Mouse (Mus musculus) heart, adult 2 months (tissue): Measurements from ENCODE around the gene Lrrc75a. TPM values are rescaled to one million over a fixed set of nuclear protein-coding genes. Genes with fewer than 3 reads are reported as not detected.

Experiments
- DNase-seq, 2 experiments: peaks; one replicate each; pipeline ENCODE4 v3.0.0; 2021
- H3K27ac ChIP-seq: fragments of 200-600 bp; 2 replicates; pipeline ENCODE4 v1.8.1; 2022
- H3K27me3 ChIP-seq: fragments of 200-500 bp; 2 replicates; pipeline ENCODE4 v1.6.1; 2012; ENCODE audit warnings: mild to moderate bottlenecking, low read length, inconsistent platforms, mixed read lengths; ENCODE audit not compliant: control insufficient read depth, insufficient read depth
- H3K36me3 ChIP-seq: fragments of 200-500 bp; 2 replicates; pipeline ENCODE4 v1.6.1; 2012; ENCODE audit warnings: low read length, inconsistent platforms; ENCODE audit not compliant: control insufficient read depth, insufficient read depth
- H3K4me1 ChIP-seq: fragments of 200-500 bp; 2 replicates; pipeline ENCODE4 v1.6.1; 2011; ENCODE audit warnings: low read length; ENCODE audit not compliant: control insufficient read depth, insufficient read depth
- H3K4me3 ChIP-seq: fragments of 200-600 bp; 2 replicates; pipeline ENCODE4 v1.8.1; 2022
- H3K79me2 ChIP-seq: fragments of 200-500 bp; replicated peaks from 2 replicates; pipeline ENCODE4 v1.6.1; 2012; ENCODE audit warnings: mild to moderate bottlenecking, inconsistent platforms, low read length, moderate library complexity, mixed read lengths; ENCODE audit not compliant: control insufficient read depth, insufficient read depth
- H3K9ac ChIP-seq: fragments of 200-500 bp; 2 replicates; pipeline ENCODE4 v1.6.1; 2012; ENCODE audit warnings: low read depth, mild to moderate bottlenecking, control low read depth, inconsistent platforms, low read length, mixed read lengths
- CTCF ChIP-seq: fragments of 200-600 bp; IDR thresholded peaks from 2 replicates; pipeline ENCODE4 v1.8.1; 2022; ENCODE audit warnings: antibody characterized with exemption, mild to moderate bottlenecking, moderate library complexity
- EP300 ChIP-seq: fragments of 200-500 bp; IDR thresholded peaks from 2 replicates; pipeline ENCODE4 v1.6.1; 2011; ENCODE audit warnings: low read depth, low read length, control low read depth; ENCODE audit not compliant: insufficient read depth
- POLR2A ChIP-seq: fragments of 200-500 bp; IDR thresholded peaks from 2 replicates; pipeline ENCODE4 v1.6.1; 2011; ENCODE audit warnings: mild to moderate bottlenecking, low read depth, low read length, control low read depth; ENCODE audit not compliant: insufficient read depth
- WGBS: fragments of 180-500 bp; shearing (Covaris S2); methylation state at CpG from one replicate; pipeline ENCODE4 v1.1.7; 2018; 5-methylcytosine and 5-hydroxymethylcytosine counted together
- intact Hi-C: fragments of 180-260 bp; cut with DNase I; formaldehyde crosslinking; loops from one replicate; pipeline ENCODE4 v1.15.1; 2025
- polyA plus RNA-seq: library from polyadenylated mRNA; depleted of rRNA; stranded (reverse); fragments of >200 nt; gene quantifications from 2 replicates; pipeline ENCODE4 v1.2.3, GENCODE M21; 2012
- total RNA-seq, 2 experiments: library from RNA; stranded (reverse); gene quantifications; 2 replicates each; pipeline ENCODE4 v1.2.3; 2021

Lrrc75a gene
- total and polyA plus RNA-seq, 3 experiments: 3.3 to 6.2 (median 4.2) TPM

DNA sequence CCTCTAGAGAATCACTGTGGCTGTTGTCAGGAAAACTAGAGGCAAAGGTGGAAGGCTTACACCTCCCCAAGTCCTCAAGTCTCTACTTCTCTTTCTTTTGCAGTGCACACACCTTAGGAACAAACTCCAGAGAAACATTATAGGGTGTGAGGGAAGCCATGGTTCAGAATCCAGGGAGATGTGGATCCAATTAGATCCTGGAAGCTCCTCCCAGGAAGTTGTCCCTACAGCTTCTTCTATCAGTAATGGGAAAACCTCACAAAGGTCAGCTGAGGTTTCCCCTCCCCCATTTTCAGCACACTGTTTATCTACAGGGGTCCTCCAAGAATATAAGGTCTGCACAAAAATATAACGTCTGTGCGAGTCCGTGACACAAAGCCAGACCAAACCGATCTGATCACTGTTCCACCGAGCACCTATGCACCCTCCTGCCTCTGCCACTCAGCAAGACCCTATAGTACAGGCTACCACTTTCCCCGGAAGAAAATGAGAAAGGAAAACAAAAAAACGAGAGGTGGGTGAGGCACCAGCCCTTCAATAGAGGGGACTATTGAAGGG lies 1.3 kb downstream of the Lrrc75a start:
- Histone ChIP-seq H3K4me1 (peaks cover 39% of the 10 kb centered on the region), H3K27me3 (no peaks in the 10 kb centered on the region), H3K27ac (peak overlapping the region; percentile 69), H3K4me3 (peak overlapping the region; percentile 53), H3K79me2 (no peaks in the 10 kb centered on the region), H3K36me3 (no peaks in the 10 kb centered on the region; the same call in 1 of the 2 replicates), H3K9ac (no peak overlapping the region; the same call in 1 of the 2 replicates)
- intact Hi-C loops: loop anchor here (5.0 kb wide), 1 partner anchor 95 kb away; the partner anchor contains the start of gene Ubb
- 27% methylated on average over 7 of the region's 7 CpGs for WGBS
- TF ChIP-seq CTCF (no peak), EP300 (no peak), POLR2A (no peak)
- DNase-seq: no peak

DNA sequence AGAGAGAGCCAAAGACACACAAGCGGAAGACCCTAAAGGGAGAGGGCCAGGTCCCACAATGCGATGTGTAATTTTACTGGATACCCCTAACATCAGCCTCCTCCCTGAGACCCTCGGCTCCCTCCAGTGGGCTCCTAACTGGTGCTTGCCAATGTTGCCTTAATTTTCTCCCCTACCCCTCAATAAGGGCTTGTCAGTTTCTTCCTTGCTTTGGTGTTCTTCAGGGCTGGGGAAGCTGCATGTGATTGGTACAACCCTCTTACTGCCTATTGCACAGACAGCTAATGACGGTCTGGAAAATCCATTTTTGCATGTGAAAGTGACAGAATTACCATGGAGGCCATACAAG lies 1.9 kb downstream of the Lrrc75a start:
- Histone ChIP-seq H3K9ac (peak overlapping the region; percentile 38; the same call in 1 of the 2 replicates), H3K36me3 (no peaks in the 10 kb centered on the region; the same call in 1 of the 2 replicates), H3K27ac (peak overlapping the region; percentile 69), H3K4me3 (no peak overlapping the region), H3K27me3 (no peaks in the 10 kb centered on the region), H3K4me1 (peaks cover 39% of the 10 kb centered on the region), H3K79me2 (no peaks in the 10 kb centered on the region)
- intact Hi-C loops: loop anchor here (5.0 kb wide), 1 partner anchor 94 kb away; the partner anchor contains the start of gene Ubb
- TF ChIP-seq POLR2A: no peak
- no peak for TF ChIP-seq EP300
- TF ChIP-seq CTCF: no peak
- no peak for DNase-seq
- WGBS: 22% methylated on average over 4 of the region's 4 CpGs

DNA sequence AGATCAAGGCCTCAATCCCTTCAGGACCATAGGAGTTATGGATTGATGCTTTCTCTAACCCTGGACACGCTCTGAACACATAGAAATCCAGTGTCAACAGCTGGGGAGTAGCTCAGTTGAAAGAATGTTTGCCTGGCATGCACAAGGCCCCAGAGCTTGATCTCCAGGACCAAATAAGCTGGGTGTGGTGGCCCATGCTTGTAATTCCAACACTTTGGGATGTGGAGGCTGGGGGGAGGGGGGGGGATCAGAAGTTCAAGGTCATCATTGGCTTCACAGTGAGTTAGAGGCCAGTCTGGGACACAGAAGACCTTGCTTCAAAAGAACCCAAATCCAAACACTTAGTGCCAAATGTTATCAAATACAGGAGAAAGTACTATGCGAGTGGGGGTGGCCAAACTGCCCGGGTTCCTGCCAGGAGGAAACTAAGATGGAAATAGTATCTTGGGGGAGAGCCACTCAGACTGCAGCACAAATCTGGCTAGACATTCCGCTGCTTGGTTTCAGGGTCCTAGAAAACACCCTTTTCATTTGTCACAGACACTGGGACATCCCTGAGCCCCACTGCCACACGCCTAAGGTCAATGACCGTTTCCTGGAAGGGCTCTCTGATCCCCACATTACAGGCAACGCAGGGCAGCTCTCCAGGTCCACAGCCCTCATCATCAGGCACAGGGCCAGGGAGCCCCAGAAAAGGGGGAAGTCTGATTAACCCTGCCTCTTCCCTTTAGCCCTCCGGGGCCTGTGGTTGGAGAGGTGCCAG lies 2.4 kb downstream of the Lrrc75a start:
- WGBS: 11% methylated on average over 8 of the region's 8 CpGs
- Histone ChIP-seq H3K79me2 (no peaks in the 10 kb centered on the region), H3K4me3 (no peak overlapping the region), H3K27ac (peak overlapping the region; percentile 69), H3K36me3 (no peaks in the 10 kb centered on the region; the same call in 1 of the 2 replicates), H3K4me1 (peaks cover 38% of the 10 kb centered on the region), H3K9ac (peak overlapping the region; percentile 38), H3K27me3 (no peaks in the 10 kb centered on the region)
- intact Hi-C loops: loop anchor here (5.0 kb wide), 1 partner anchor 94 kb away; the partner anchor contains the start of gene Ubb
- no peak for TF ChIP-seq CTCF
- TF ChIP-seq EP300: no peak
- peak; percentile 64 to 67 for DNase-seq

DNA sequence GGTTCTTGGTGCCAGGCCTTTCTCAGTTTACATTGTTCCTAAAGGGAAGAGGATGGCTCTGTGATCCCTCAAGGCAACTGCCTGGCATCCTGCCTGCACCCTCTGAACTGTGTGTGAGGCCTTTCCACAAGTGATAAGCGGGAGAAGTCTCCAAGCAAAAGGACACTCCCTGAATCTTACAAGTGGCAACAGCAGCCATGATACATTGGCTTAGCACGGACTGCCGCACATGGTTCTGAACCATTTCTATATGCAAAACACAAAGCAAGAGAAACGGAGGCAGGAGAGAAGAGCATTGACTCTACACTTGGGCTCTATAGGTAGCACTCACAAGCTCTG lies 3.0 kb downstream of the Lrrc75a start:
- H3K27me3 ChIP-seq: no peaks in the 10 kb centered on the region
- TF ChIP-seq CTCF (no peak), POLR2A (no peak), EP300 (no peak)
- no peak overlapping the region for H3K9ac ChIP-seq
- peak overlapping the region; percentile 69 for H3K27ac ChIP-seq
- 76% methylated on average over 4 of the region's 4 CpGs for WGBS
- no peaks in the 10 kb centered on the region; the same call in 1 of the 2 replicates for H3K36me3 ChIP-seq
- peaks cover 38% of the 10 kb centered on the region for H3K4me1 ChIP-seq
- intact Hi-C loops: loop anchor here (5.0 kb wide), 1 partner anchor 93 kb away; the partner anchor contains the start of gene Ubb
- H3K79me2 ChIP-seq: no peaks in the 10 kb centered on the region
- H3K4me3 ChIP-seq: no peak overlapping the region
- DNase-seq: no peak

DNA sequence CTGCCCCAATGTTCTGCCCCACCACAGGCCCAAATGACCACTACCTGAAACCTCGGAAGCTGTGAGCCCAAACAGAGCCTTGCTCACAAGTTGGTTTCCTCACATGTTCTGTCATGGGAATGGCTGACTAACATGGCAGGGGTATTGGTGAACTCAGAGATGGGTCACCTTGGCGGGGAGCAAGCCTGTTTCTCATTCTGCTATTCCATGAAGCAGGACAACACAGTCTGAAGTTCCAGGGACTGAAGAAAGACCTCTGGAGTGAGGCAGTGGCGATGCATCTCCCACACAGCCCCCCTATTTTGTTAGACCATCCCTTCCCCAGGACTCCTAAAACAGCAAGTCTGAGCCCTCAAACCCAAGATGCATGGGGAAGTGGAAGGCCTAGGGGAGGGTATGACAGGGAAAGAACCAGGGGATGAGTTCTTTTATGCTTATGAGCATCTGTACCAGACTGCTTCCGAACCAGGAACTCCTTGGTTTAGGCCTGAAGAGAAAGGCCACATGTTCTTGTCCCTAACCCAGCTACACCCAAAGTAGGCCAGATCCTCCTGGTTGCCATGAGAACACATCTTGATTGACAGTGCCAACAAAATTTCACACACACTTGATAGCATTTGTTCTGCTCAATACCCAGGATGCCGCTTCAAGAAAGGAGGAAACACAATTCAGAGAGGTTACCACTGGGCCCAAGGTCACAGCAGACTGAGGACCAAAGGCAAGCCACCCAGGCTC lies 3.6 kb downstream of the Lrrc75a start:
- H3K27ac ChIP-seq: no peak overlapping the region
- H3K9ac ChIP-seq: no peak overlapping the region
- intact Hi-C loops: loop anchor here (5.0 kb wide), 1 partner anchor 92 kb away; the partner anchor contains the start of gene Ubb
- H3K27me3 ChIP-seq: no peaks in the 10 kb centered on the region
- peaks cover 38% of the 10 kb centered on the region for H3K4me1 ChIP-seq
- no peaks in the 10 kb centered on the region; the same call in 1 of the 2 replicates for H3K36me3 ChIP-seq
- H3K4me3 ChIP-seq: no peak overlapping the region
- DNase-seq: no peak
- no peaks in the 10 kb centered on the region for H3K79me2 ChIP-seq
- TF ChIP-seq EP300 (no peak), CTCF (no peak), POLR2A (no peak)
- WGBS: 93% methylated on average over 5 of the region's 5 CpGs
